Mouse (Mus musculus): ENCODE data around the gene Olfr1256. TPM values are rescaled to one million over a fixed set of nuclear protein-coding genes. Genes with fewer than 3 reads are reported as not detected.

Olfr1256 gene
- total RNA-seq (2015), result not detected in 2 replicates
- not detected in 2 replicates for total RNA-seq (2017)

DNA sequence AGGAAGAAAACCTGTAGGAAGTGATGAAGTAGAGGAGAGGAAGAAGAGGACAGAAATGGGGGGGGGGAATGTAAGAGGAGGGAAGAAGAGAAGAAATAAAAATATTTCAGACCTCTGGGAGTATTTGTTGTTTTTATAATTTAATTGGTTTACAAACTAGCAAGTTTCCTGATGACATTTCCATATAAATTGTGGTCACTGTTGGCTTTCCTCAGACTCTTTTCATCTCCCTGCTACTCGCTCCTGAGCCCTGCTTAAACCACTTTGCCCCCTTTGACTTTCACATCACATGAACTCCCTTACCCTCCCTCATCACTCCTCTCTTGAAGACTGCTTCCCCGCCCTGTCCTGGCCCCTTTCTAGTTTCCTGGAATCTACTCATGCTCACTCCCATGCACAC is at the start of gene Olfr1256:
TSS of gene Olfr1256 (minus strand) at position 101 of the 400 bp plus-strand sequence.
- no peak for ATAC-seq (ENCODE audit: poor library complexity, severe bottlenecking)

- no peak for ATAC-seq (ENCODE audit: poor library complexity, severe bottlenecking)
Observed at GRCm38 (mm10) chr2:89878137-89878536, 36.8 kb upstream of the Olfr1256 start, which contains the start of gene Olfr1257. Gene Olfr1257 (plus strand): TSS chr2:89878437.

- ATAC-seq (ENCODE audit: poor library complexity, severe bottlenecking), result no peak
Observed at GRCm38 (mm10) chr2:89849230-89849629, 7.9 kb upstream of the Olfr1256 start.

DNA sequence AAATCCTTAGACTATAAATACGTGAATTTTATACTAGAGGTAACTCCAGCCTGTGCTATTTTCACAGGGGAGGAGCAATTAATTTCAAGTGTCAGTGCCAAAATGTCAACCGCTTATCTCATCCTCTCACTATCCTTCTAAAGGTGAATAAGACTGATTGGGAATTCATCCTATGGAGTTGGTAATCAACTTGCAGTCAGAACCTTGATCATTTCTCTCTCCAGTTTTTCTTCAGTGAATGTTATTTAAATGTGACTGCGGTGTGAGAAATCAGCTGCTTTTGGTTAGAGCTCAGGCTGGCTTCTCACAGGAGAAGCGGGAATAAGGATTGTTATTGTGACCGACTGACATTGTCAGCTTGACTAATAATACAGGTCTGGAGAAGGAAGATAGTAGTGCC is 6.8 kb upstream of the Olfr1256 start, which contains the start of gene Olfr48:
TSS of gene Olfr48 (minus strand) at position 101 of the 400 bp plus-strand sequence.
- ATAC-seq (ENCODE audit: poor library complexity, severe bottlenecking), result no peak

GRCm38 (mm10) chr2:89820216-89820615 is 21.1 kb downstream of the Olfr1256 start:
- ATAC-seq (ENCODE audit: poor library complexity, severe bottlenecking), result no peak

GRCm38 (mm10) chr2:89811751-89812150 is 29.6 kb downstream of the Olfr1256 start, which contains the start of gene Olfr1255:
Gene Olfr1255 (plus strand): TSS chr2:89812051.
- no peak for ATAC-seq (ENCODE audit: poor library complexity, severe bottlenecking)

DNA sequence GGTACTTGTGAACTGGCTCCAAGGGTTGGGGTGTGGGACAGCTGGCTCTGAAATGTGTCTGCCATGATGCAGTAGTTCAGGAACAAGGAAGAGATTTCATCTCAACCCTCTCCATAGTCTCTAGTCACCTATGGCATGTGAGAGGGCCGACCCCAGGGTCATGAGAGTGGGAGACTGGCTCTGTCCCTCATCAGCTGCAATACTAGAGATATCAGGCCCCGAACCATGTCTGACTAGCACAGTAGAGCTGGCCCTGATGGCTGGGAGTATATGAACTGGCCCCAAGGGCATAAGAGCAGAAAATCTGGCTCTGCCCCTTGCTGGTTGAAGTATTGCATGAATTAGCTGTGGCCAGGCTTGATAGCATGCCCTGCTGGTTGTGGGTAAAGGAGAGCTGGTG is 30.6 kb downstream of the Olfr1256 start:
- ATAC-seq (ENCODE audit: poor library complexity, severe bottlenecking), result no peak

GRCm38 (mm10) chr2:89799583-89799982 is 41.8 kb downstream of the Olfr1256 start:
- no peak for ATAC-seq (ENCODE audit: poor library complexity, severe bottlenecking)

DNA sequence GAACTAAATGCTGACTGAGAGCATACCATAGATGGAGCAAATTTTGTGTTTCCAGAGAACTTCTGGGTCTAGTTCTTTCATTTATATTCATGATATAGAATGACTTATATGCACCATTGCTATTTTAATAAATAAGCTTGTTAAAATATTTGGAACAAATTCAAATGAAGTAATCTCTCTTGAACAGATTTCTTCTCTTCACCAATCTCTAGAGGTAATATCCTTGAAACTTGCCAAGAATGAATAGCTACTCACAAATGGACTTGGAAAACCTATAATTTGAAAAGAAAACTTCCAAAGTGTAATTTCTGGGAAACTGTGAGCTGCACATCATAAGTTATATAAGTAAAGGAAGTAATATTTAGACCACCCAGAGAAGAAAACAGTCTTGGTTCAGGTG is 47.8 kb downstream of the Olfr1256 start, which contains the start of gene Olfr1254:
TSS of gene Olfr1254 (minus strand) at position 101 of the 400 bp plus-strand sequence.
- no peak for ATAC-seq (ENCODE audit: poor library complexity, severe bottlenecking)

Other genes starting within 250 kb of the Olfr1256 start
- gene Olfr1246, start 248.4 kb downstream of the Olfr1256 start, total RNA-seq (2015), result not detected in 2 replicates
- not detected in 2 replicates for gene Olfr1246, start 248.4 kb downstream of the Olfr1256 start, total RNA-seq (2017)
- gene Olfr1247, start 227.4 kb downstream of the Olfr1256 start, total RNA-seq (2015), result not detected in 2 replicates
- gene Olfr1247, start 227.4 kb downstream of the Olfr1256 start, total RNA-seq (2017), result not detected in 2 replicates
- not detected in 2 replicates for gene Olfr1248, start 223.3 kb downstream of the Olfr1256 start, total RNA-seq (2015)
- not detected in 2 replicates for gene Olfr1248, start 223.3 kb downstream of the Olfr1256 start, total RNA-seq (2017)
- gene Olfr1249, start 206.6 kb downstream of the Olfr1256 start, total RNA-seq (2015), result not detected in 2 replicates
- not detected in 2 replicates for gene Olfr1249, start 206.6 kb downstream of the Olfr1256 start, total RNA-seq (2017)
- not detected in 2 replicates for gene Olfr1250, start 180.1 kb downstream of the Olfr1256 start, total RNA-seq (2015)
- gene Olfr1250, start 180.1 kb downstream of the Olfr1256 start, total RNA-seq (2017), result not detected in 2 replicates
- not detected in 2 replicates for gene Olfr1251, start 169.6 kb downstream of the Olfr1256 start, total RNA-seq (2015)
- gene Olfr1251, start 169.6 kb downstream of the Olfr1256 start, total RNA-seq (2017), result not detected in 2 replicates
- not detected in 2 replicates for gene Olfr1252, start 116.5 kb downstream of the Olfr1256 start, total RNA-seq (2015)
- not detected in 2 replicates for gene Olfr1252, start 116.5 kb downstream of the Olfr1256 start, total RNA-seq (2017)
- gene Olfr1253, start 84.5 kb downstream of the Olfr1256 start, total RNA-seq (2015), result not detected in 2 replicates
- gene Olfr1253, start 84.5 kb downstream of the Olfr1256 start, total RNA-seq (2017), result not detected in 2 replicates
- not detected in 2 replicates for gene Olfr1254, start 47.9 kb downstream of the Olfr1256 start, total RNA-seq (2015)
- gene Olfr1254, start 47.9 kb downstream of the Olfr1256 start, total RNA-seq (2017), result not detected in 2 replicates
- not detected in 2 replicates for gene Olfr1255, start 29.5 kb downstream of the Olfr1256 start, total RNA-seq (2015)
- not detected in 2 replicates for gene Olfr1255, start 29.5 kb downstream of the Olfr1256 start, total RNA-seq (2017)
- gene Olfr48, start 6.7 kb upstream of the Olfr1256 start, total RNA-seq (2015), result not detected in 2 replicates
- not detected in 2 replicates for gene Olfr48, start 6.7 kb upstream of the Olfr1256 start, total RNA-seq (2017)
- not detected in 2 replicates for gene Olfr1257, start 36.9 kb upstream of the Olfr1256 start, total RNA-seq (2015)
- not detected in 2 replicates for gene Olfr1257, start 36.9 kb upstream of the Olfr1256 start, total RNA-seq (2017)
- gene Olfr1258, start 85.8 kb upstream of the Olfr1256 start, total RNA-seq (2015), result not detected in 2 replicates
- not detected in 2 replicates for gene Olfr1258, start 85.8 kb upstream of the Olfr1256 start, total RNA-seq (2017)
- gene Olfr1259, start 107.1 kb upstream of the Olfr1256 start, total RNA-seq (2015), result not detected in 2 replicates
- gene Olfr1259, start 107.1 kb upstream of the Olfr1256 start, total RNA-seq (2017), result 0.04 TPM in 1 of 2 replicates, not detected in the other
- gene Olfr1260, start 132.8 kb upstream of the Olfr1256 start, total RNA-seq (2015), result not detected in 2 replicates
- gene Olfr1260, start 132.8 kb upstream of the Olfr1256 start, total RNA-seq (2017), result not detected in 2 replicates
- not detected in 2 replicates for gene Olfr1261, start 149.7 kb upstream of the Olfr1256 start, total RNA-seq (2015)
- not detected in 2 replicates for gene Olfr1261, start 149.7 kb upstream of the Olfr1256 start, total RNA-seq (2017)
- gene Olfr1262, start 158.6 kb upstream of the Olfr1256 start, total RNA-seq (2015), result not detected in 2 replicates
- gene Olfr1262, start 158.6 kb upstream of the Olfr1256 start, total RNA-seq (2017), result not detected in 2 replicates
- gene Olfr1263, start 170.6 kb upstream of the Olfr1256 start, total RNA-seq (2015), result not detected in 2 replicates
- gene Olfr1263, start 170.6 kb upstream of the Olfr1256 start, total RNA-seq (2017), result not detected in 2 replicates
- gene Olfr1264, start 184.0 kb upstream of the Olfr1256 start, total RNA-seq (2015), result not detected in 2 replicates
- gene Olfr1264, start 184.0 kb upstream of the Olfr1256 start, total RNA-seq (2017), result not detected in 2 replicates
- gene Olfr1265, start 193.8 kb upstream of the Olfr1256 start, total RNA-seq (2015), result not detected in 2 replicates
- not detected in 2 replicates for gene Olfr1265, start 193.8 kb upstream of the Olfr1256 start, total RNA-seq (2017)
- not detected in 2 replicates for gene Olfr140, start 222.0 kb upstream of the Olfr1256 start, total RNA-seq (2015)
- not detected in 2 replicates for gene Olfr140, start 222.0 kb upstream of the Olfr1256 start, total RNA-seq (2017)